Mouse (Mus musculus) MEL (cell line): ENCODE measurements around the gene Cdc27. TPM values are rescaled to one million over a fixed set of nuclear protein-coding genes. Genes with fewer than 3 reads are reported as not detected.

Experiments
- DNase-seq: peaks from one replicate; pipeline ENCODE4 v3.0.0; 2011; ENCODE audit warnings: low read depth, low spot score
- H3K27ac ChIP-seq: 2 replicates; pipeline ENCODE4 v1.5.1; 2012; ENCODE audit warnings: low read depth, mild to moderate bottlenecking, control low read depth, low read length, moderate library complexity; ENCODE audit not compliant: control insufficient read depth
- H3K27me3 ChIP-seq, 2 experiments: fragments of 150-350 bp in 1 of 2; sonication (generic) in 1 of 2; 2 replicates each; pipeline ENCODE4 v1.6.1; 2012; ENCODE audit warnings: low read length in 2 of 2, mild to moderate bottlenecking in 2 of 2, improper control_type of control experiment in 1 of 2, moderate library complexity in 1 of 2; ENCODE audit not compliant: insufficient read depth in 2 of 2, control insufficient read depth in 1 of 2
- H3K36me3 ChIP-seq, 2 experiments: 2 replicates each; pipeline ENCODE4 v1.6.1; 2012 to 2014; ENCODE audit warnings: low read length in 2 of 2, improper control_type of control experiment in 1 of 2, inconsistent platforms in 1 of 2, mild to moderate bottlenecking in 1 of 2; ENCODE audit not compliant: insufficient read depth in 2 of 2, control insufficient read depth in 1 of 2
- H3K4me1 ChIP-seq, 2 experiments: fragments of 150-350 bp in 1 of 2; sonication (generic) in 1 of 2; 2 replicates each; pipeline ENCODE4 v1.6.1; 2012; ENCODE audit warnings: low read length in 2 of 2, improper control_type of control experiment in 1 of 2, mild to moderate bottlenecking in 1 of 2; ENCODE audit not compliant: insufficient read depth in 2 of 2, control insufficient read depth in 1 of 2
- H3K4me3 ChIP-seq, 2 experiments: fragments of 150-350 bp in 1 of 2; sonication (generic) in 1 of 2; 2 replicates each; pipeline ENCODE4 v1.5.1; 2012; ENCODE audit warnings: low read depth in 2 of 2, low read length in 2 of 2, mild to moderate bottlenecking in 2 of 2, moderate library complexity in 2 of 2, control low read depth in 1 of 2, improper control_type of control experiment in 1 of 2; ENCODE audit not compliant: control insufficient read depth in 1 of 2, insufficient read depth in 1 of 2
- H3K79me2 ChIP-seq: 2 replicates; pipeline ENCODE4 v1.6.1; 2012; ENCODE audit warnings: mild to moderate bottlenecking, low read length, moderate library complexity; ENCODE audit not compliant: control insufficient read depth, poor library complexity, insufficient read depth
- H3K9ac ChIP-seq: 2 replicates; pipeline ENCODE4 v1.6.1; 2012; ENCODE audit warnings: low read depth, mild to moderate bottlenecking, control low read depth, low read length, moderate library complexity; ENCODE audit not compliant: control insufficient read depth, poor library complexity, severe bottlenecking
- H3K9me3 ChIP-seq: fragments of 150-350 bp; sonication (generic); replicated peaks from 2 replicates; pipeline ENCODE4 v1.6.1; 2012; ENCODE audit warnings: mild to moderate bottlenecking, low read length, improper control_type of control experiment, moderate library complexity; ENCODE audit not compliant: insufficient read depth
- BHLHE40 ChIP-seq: IDR thresholded peaks from 2 replicates; pipeline ENCODE4 v1.6.1; 2012; ENCODE audit warnings: low read depth, mild to moderate bottlenecking, inconsistent platforms, low read length, improper control_type of control experiment, borderline replicate concordance
- CHD1 ChIP-seq: IDR thresholded peaks from 2 replicates; pipeline ENCODE4 v1.6.1; 2012; ENCODE audit warnings: low read depth, mild to moderate bottlenecking, inconsistent platforms, low read length, improper control_type of control experiment
- CHD2 ChIP-seq: IDR thresholded peaks from 2 replicates; pipeline ENCODE4 v1.6.1; 2011; ENCODE audit warnings: low read length, improper control_type of control experiment
- CTCF ChIP-seq, 3 experiments: IDR thresholded peaks in 2 of 3; conservative IDR thresholded peaks in 1 of 3; 2 replicates each; pipeline ENCODE4 v1.5.1; 2011 to 2012; ENCODE audit warnings: low read length in 3 of 3, low read depth in 2 of 3, mild to moderate bottlenecking in 2 of 3, improper control_type of control experiment in 1 of 3, inconsistent platforms in 1 of 3, mixed read lengths in 1 of 3, moderate library complexity in 1 of 3; ENCODE audit not compliant: control insufficient read depth in 1 of 3, insufficient read depth in 1 of 3, poor library complexity in 1 of 3, severe bottlenecking in 1 of 3
- E2F4 ChIP-seq: IDR thresholded peaks from 2 replicates; pipeline ENCODE4 v1.6.1; 2011; ENCODE audit warnings: low read depth, low read length, improper control_type of control experiment, borderline replicate concordance
- ELF1 ChIP-seq: IDR thresholded peaks from 2 replicates; pipeline ENCODE4 v1.6.1; 2014; ENCODE audit warnings: low read depth, mild to moderate bottlenecking, inconsistent platforms, low read length, improper control_type of control experiment, moderate library complexity
- ETS1 ChIP-seq: IDR thresholded peaks from 2 replicates; pipeline ENCODE4 v1.6.1; 2012; ENCODE audit warnings: low read depth, mild to moderate bottlenecking, inconsistent platforms, low read length, improper control_type of control experiment, moderate library complexity
- GABPA ChIP-seq: IDR thresholded peaks from 2 replicates; pipeline ENCODE4 v1.6.1; 2012; ENCODE audit warnings: low read depth, mild to moderate bottlenecking, inconsistent platforms, low read length, improper control_type of control experiment, moderate library complexity
- HCFC1 ChIP-seq: IDR thresholded peaks from 2 replicates; pipeline ENCODE4 v1.6.1; 2012; ENCODE audit warnings: low read depth, mild to moderate bottlenecking, inconsistent platforms, low read length, improper control_type of control experiment, moderate library complexity
- JUND ChIP-seq: IDR thresholded peaks from 2 replicates; pipeline ENCODE4 v1.6.1; 2011; ENCODE audit warnings: low read depth, mild to moderate bottlenecking, improper control_type of control experiment, low read length
- KAT2A ChIP-seq: conservative IDR thresholded peaks from 2 replicates; pipeline ENCODE4 v1.6.1; 2012; ENCODE audit warnings: low read depth, low read length, improper control_type of control experiment, inconsistent platforms
- MAFK ChIP-seq: IDR thresholded peaks from 2 replicates; pipeline ENCODE4 v1.6.1; 2011; ENCODE audit warnings: low read depth, mild to moderate bottlenecking, low read length, improper control_type of control experiment, borderline replicate concordance
- MAX ChIP-seq: IDR thresholded peaks from 2 replicates; pipeline ENCODE4 v1.6.1; 2011; ENCODE audit warnings: low read length, improper control_type of control experiment
- MAZ ChIP-seq: IDR thresholded peaks from 2 replicates; pipeline ENCODE4 v1.6.1; 2012; ENCODE audit warnings: low read depth, mild to moderate bottlenecking, inconsistent platforms, low read length, improper control_type of control experiment
- MEF2A ChIP-seq: IDR thresholded peaks from 2 replicates; pipeline ENCODE4 v1.6.1; 2014; ENCODE audit warnings: low read depth, mild to moderate bottlenecking, inconsistent platforms, low read length, improper control_type of control experiment; ENCODE audit not compliant: poor library complexity, insufficient replicate concordance, severe bottlenecking; ENCODE audit errors: extremely low read depth
- MXI1 ChIP-seq: IDR thresholded peaks from 2 replicates; pipeline ENCODE4 v1.6.1; 2011; ENCODE audit warnings: mild to moderate bottlenecking, low read depth, low read length, improper control_type of control experiment
- MYB ChIP-seq: IDR thresholded peaks from 2 replicates; pipeline ENCODE4 v1.6.1; 2011; ENCODE audit warnings: mild to moderate bottlenecking, low read depth, low read length, improper control_type of control experiment
- POLR2A ChIP-seq, 2 experiments: IDR thresholded peaks; 2 replicates each; pipeline ENCODE4 v1.6.1; 2011 to 2012; ENCODE audit warnings: low read length in 2 of 2, mild to moderate bottlenecking in 2 of 2, control low read depth in 1 of 2, improper control_type of control experiment in 1 of 2, low read depth in 1 of 2, moderate library complexity in 1 of 2; ENCODE audit not compliant: control insufficient read depth in 1 of 2, insufficient read depth in 1 of 2, poor library complexity in 1 of 2
- POLR2AphosphoS5 ChIP-seq: IDR thresholded peaks from 2 replicates; pipeline ENCODE4 v1.6.1; 2012; ENCODE audit warnings: low read depth, borderline replicate concordance, mild to moderate bottlenecking, inconsistent platforms, low read length, moderate library complexity, mixed read lengths
- RAD21 ChIP-seq: IDR thresholded peaks from 2 replicates; pipeline ENCODE4 v1.6.1; 2011; ENCODE audit warnings: mild to moderate bottlenecking, low read depth, low read length, improper control_type of control experiment
- SMC3 ChIP-seq: IDR thresholded peaks from 2 replicates; pipeline ENCODE4 v1.6.1; 2011; ENCODE audit warnings: low read depth, low read length, improper control_type of control experiment
- UBTF ChIP-seq: IDR thresholded peaks from 2 replicates; pipeline ENCODE4 v1.6.1; 2012; ENCODE audit warnings: low read depth, mild to moderate bottlenecking, inconsistent platforms, low read length, improper control_type of control experiment, moderate library complexity, borderline replicate concordance; ENCODE audit not compliant: insufficient read depth
- USF2 ChIP-seq, 2 experiments: IDR thresholded peaks; 2 replicates each; pipeline ENCODE4 v1.6.1; 2011 to 2012; ENCODE audit warnings: improper control_type of control experiment in 2 of 2, low read length in 2 of 2, borderline replicate concordance in 1 of 2, inconsistent platforms in 1 of 2, low read depth in 1 of 2, mild to moderate bottlenecking in 1 of 2; ENCODE audit not compliant: insufficient read depth in 1 of 2
- ZMIZ1 ChIP-seq: IDR thresholded peaks from 2 replicates; pipeline ENCODE4 v1.6.1; 2012; ENCODE audit warnings: low read depth, mild to moderate bottlenecking, inconsistent platforms, low read length, improper control_type of control experiment, moderate library complexity
- ZNF384 ChIP-seq: IDR thresholded peaks from 2 replicates; pipeline ENCODE4 v1.6.1; 2012; ENCODE audit warnings: low read depth, mild to moderate bottlenecking, inconsistent platforms, low read length, improper control_type of control experiment
- polyA plus RNA-seq, 2 experiments: library from polyadenylated mRNA; stranded (reverse) in 1 of 2; unstranded in 1 of 2; fragments of >175 nt in 1 of 2; fragments of >200 nt in 1 of 2; gene quantifications; 2 replicates each; pipeline versions ENCODE4 v1.2.1 to v1.2.4; 2012; ENCODE audit warnings: low replicate concordance in 2 of 2, low read depth in 1 of 2; ENCODE audit not compliant: insufficient read length in 2 of 2, insufficient read depth in 1 of 2, missing spikeins in 1 of 2
- total RNA-seq: library from RNA; depleted of rRNA; stranded (reverse); fragments of 300-350 nt; gene quantifications from 2 replicates; pipeline ENCODE4 v1.2.3, GENCODE M21; 2012

Cdc27 gene
- total and polyA plus RNA-seq, 3 experiments: 24.4 to 180 (median 30.4) TPM

DNA sequence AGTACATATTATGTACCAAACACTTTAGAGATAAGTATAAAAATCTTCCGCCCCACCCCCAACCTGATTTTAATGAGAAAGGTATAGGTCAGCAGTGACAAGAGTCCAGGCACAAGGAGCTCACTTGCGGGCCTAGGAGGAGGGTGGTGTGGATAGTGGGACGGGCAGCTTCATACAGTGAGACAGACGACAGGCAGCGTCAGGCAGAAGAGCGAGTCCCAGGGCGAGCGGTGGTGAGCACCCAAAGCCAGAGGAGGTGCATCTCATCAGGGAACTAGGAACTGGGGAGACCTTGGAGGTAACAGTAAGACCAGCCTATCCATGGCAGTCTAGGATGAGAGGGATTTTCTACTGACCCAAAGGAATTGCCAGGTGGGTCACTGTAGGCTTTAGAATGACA lies 29.2 kb upstream of the Cdc27 start:
- Histone ChIP-seq H3K27me3 (peaks cover 0 to 2% of the 10 kb centered on the region in 2 experiments; a peak in 1 of 4 replicates), H3K36me3 (no peaks in the 10 kb centered on the region), H3K9ac (no peak overlapping the region), H3K4me1 (no peaks in the 10 kb centered on the region), H3K79me2 (no peaks in the 10 kb centered on the region), H3K4me3 (no peak overlapping the region), H3K9me3 (no peaks in the 10 kb centered on the region), H3K27ac (no peak overlapping the region)
- no peak for DNase-seq
- TF ChIP-seq E2F4 (no peak), USF2 (IDR thresholded peaks at IDR 0.05; ENCODE audit: borderline replicate concordance in 1 of 2, insufficient read depth in 1 of 2, low read depth in 1 of 2, low read length in 2 of 2) (no peak), MXI1 (no peak), POLR2AphosphoS5 (no peak), SMC3 (no peak), JUND (no peak), RAD21 (no peak), POLR2A (IDR thresholded peaks at IDR 0.05; ENCODE audit: control insufficient read depth in 1 of 2, insufficient read depth in 1 of 2, low read depth in 1 of 2, low read length in 2 of 2, poor library complexity in 1 of 2) (no peak), ELF1 (no peak), MAX (no peak), KAT2A (no peak), MYB (no peak), CTCF (IDR thresholded peaks at IDR 0.05 in 2 of 3, conservative IDR thresholded peaks at IDR 0.05 in 1 of 3; ENCODE audit: control insufficient read depth in 1 of 3, insufficient read depth in 1 of 3, low read depth in 2 of 3, low read length in 3 of 3, poor library complexity in 1 of 3, severe bottlenecking in 1 of 3) (no peak), BHLHE40 (no peak), CHD2 (no peak), ETS1 (no peak), ZMIZ1 (no peak), HCFC1 (no peak), ZNF384 (no peak), MAFK (no peak)

DNA sequence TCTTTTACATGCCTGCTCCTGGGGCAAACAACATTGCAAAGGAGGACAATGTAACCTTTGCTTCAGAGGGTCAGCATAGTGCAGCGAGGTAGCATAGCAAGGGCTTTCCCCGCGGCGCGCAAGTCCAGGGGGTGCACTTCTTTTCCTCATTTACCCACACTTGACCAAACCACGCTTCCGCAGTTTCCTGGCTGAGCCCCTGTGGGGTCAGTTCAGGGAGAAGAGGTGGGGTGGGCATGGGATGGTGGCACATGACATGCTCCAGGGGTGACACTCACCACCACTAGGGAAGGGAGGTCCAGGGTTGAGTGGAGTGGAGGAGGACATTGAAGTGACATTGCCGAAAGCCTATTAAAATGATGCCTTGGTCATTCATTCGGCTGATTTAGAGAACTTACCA lies 28.7 kb upstream of the Cdc27 start:
- no peaks in the 10 kb centered on the region for H3K4me1 ChIP-seq
- no peak for TF ChIP-seq SMC3
- no peak for TF ChIP-seq MEF2A
- no peak for TF ChIP-seq ETS1
- TF ChIP-seq GABPA: no peak
- no peak for TF ChIP-seq UBTF
- TF ChIP-seq CHD1: no peak
- TF ChIP-seq MAZ: no peak
- no peak for DNase-seq

More for the DNA sequence above, 28.7 kb upstream of the Cdc27 start:
- H3K36me3 ChIP-seq: no peaks in the 10 kb centered on the region
- H3K9me3 ChIP-seq: no peaks in the 10 kb centered on the region
- H3K9ac ChIP-seq: no peak overlapping the region
- peaks cover 0 to 2% of the 10 kb centered on the region in 2 experiments; a peak in 1 of 4 replicates for H3K27me3 ChIP-seq
- no peaks in the 10 kb centered on the region for H3K79me2 ChIP-seq
- H3K27ac ChIP-seq: no peak overlapping the region
- H3K4me3 ChIP-seq: no peak overlapping the region
